Mouse (Mus musculus) thymus, postnatal 36 days (tissue): ENCODE measurements at regions not wholly inside any gene's neighbourhood (a gene's known extent, or its start where the extent isn't known, plus 50 kb on each side); places are given as distances from the start of the nearest gene placed in this dataset.
A peak's percentile ranks its signal among the peaks of the same experiment; 100 is the strongest.

Experiments
- DNase-seq, 2 experiments: peaks; one replicate each; pipeline ENCODE4 v3.0.0; 2022; ENCODE audit warnings: mixed read lengths in 2 of 2

GRCm38 (mm10) chr10:67339371-67339929 is 54.3 kb upstream of the Nrbf2 start:
- DNase-seq: no peak

GRCm38 (mm10) chr10:67344722-67345121 is 59.6 kb upstream of the Nrbf2 start:
- DNase-seq: no peak

- DNase-seq: no peak
These were observed 65.9 kb upstream of the Nrbf2 start for GRCm38 (mm10) chr10:67350956-67351355.

- no peak for DNase-seq
These were observed 75.7 kb upstream of the Nrbf2 start for GRCm38 (mm10) chr10:67360793-67361192.

- DNase-seq: no peak
These were observed 76.2 kb upstream of the Nrbf2 start for GRCm38 (mm10) chr10:67361281-67361680.

- no peak for DNase-seq
These were observed 79.5 kb upstream of the Nrbf2 start for GRCm38 (mm10) chr10:67364595-67364994.

- no peak for DNase-seq
These were observed 80.1 kb upstream of the Nrbf2 start for GRCm38 (mm10) chr10:67365158-67365557.

- DNase-seq: no peak
These were observed 87.6 kb upstream of the Nrbf2 start for GRCm38 (mm10) chr10:67372569-67373161.

GRCm38 (mm10) chr10:67376638-67377037 is 91.5 kb upstream of the Nrbf2 start:
- DNase-seq: no peak

- DNase-seq: no peak
These were observed 92.6 kb upstream of the Nrbf2 start for GRCm38 (mm10) chr10:67377643-67378223.

GRCm38 (mm10) chr10:67380174-67380573 is 95.1 kb upstream of the Nrbf2 start:
- no peak for DNase-seq

GRCm38 (mm10) chr10:67383352-67383751 is 98.2 kb upstream of the Nrbf2 start:
- no peak for DNase-seq

GRCm38 (mm10) chr10:67383802-67384567 is 98.9 kb upstream of the Nrbf2 start:
- no peak for DNase-seq

GRCm38 (mm10) chr10:67384568-67384958 is 99.5 kb upstream of the Nrbf2 start:
- DNase-seq: no peak

GRCm38 (mm10) chr10:67385966-67386365 is 100.9 kb upstream of the Nrbf2 start:
- DNase-seq: no peak

GRCm38 (mm10) chr10:67388755-67389154 is 103.7 kb upstream of the Nrbf2 start:
- DNase-seq: no peak

GRCm38 (mm10) chr10:67400434-67400833 is 115.3 kb upstream of the Nrbf2 start:
- DNase-seq: peak; percentile 18 to 19

GRCm38 (mm10) chr10:67401409-67401808 is 116.3 kb upstream of the Nrbf2 start:
- no peak for DNase-seq

- no peak for DNase-seq
These were observed 117.7 kb upstream of the Egr2 start for GRCm38 (mm10) chr10:67417529-67417928.

GRCm38 (mm10) chr10:67420761-67421160 is 114.5 kb upstream of the Egr2 start:
- DNase-seq: no peak

- DNase-seq: no peak
These were observed 109.9 kb upstream of the Egr2 start for GRCm38 (mm10) chr10:67425407-67425806.

GRCm38 (mm10) chr10:67427220-67427619 is 108.1 kb upstream of the Egr2 start:
- peak; percentile 4 to 7 for DNase-seq

GRCm38 (mm10) chr10:67430805-67431204 is 104.5 kb upstream of the Egr2 start:
- DNase-seq: no peak
